Mouse (Mus musculus) E14TG2a.4 (cell line): ENCODE measurements at regions not wholly inside any gene's neighbourhood (a gene's known extent, or its start where the extent isn't known, plus 50 kb on each side); places are given as distances from the start of the nearest gene placed in this dataset.

Experiments used
- CTCF ChIP-seq: conservative IDR thresholded peaks from 2 replicates; pipeline ENCODE4 v1.5.1; 2014; ENCODE audit warnings: low read length
- NANOG ChIP-seq: IDR thresholded peaks from 2 replicates; pipeline ENCODE4 v1.6.1; 2014; ENCODE audit warnings: borderline replicate concordance, low read length, mixed read lengths

DNA sequence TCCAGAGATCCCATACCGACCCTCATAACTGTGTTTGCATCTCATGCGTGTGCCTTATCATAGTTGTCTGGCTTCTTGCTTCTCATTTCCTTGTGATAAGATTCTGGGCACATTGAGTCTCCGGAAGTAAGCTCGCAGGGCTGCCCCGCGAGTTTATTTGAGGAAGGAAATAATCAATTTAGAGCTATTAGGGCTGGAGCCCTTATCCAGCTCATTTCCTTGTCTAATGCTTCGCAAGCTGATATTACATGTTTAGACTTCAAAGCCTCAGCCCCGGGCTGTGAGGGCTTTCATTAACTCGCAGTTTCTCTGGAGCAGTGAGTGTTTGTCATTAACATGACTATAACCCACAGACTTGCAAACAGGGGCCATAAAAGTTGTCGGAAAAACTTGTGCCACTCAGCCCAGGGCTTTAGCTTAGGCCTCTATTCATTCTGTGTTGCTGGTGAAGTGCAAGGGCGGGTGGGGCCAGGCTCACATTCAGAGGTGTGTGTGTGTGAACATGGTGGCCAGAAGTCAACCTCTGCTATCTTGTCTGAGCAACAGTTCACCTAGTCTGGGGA, 251.0 kb upstream of the Gm5148 start:
- TF ChIP-seq CTCF (no peak), NANOG (peak; percentile 87)
